Mouse (Mus musculus): ENCODE results near the gene Zfp746.

The Zfp746 gene

GRCm38 (mm10) chr6:48086471-48086878 is at the start of gene Zfp746:
TSS of gene Zfp746 (minus strand) at chr6:48086593.
- peak; percentile 92 for DNase-seq

DNA sequence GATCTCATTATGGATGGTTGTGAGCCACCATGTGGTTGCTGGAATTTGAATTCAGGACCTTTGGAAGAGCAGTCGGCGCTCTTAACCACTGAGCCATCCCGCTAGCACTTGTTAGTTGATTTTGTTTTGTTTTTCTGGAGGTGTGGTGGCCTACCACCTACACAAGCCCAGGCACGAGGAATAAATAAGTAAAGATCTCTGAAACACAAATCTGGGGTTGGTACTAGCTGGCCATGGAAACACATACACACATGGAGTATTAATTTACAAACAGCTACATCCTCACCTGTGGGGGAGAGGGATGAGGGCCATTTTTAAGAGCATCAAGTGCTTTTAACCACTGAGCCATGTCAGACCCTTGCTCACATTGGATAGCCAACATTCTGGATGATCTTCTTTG is 34.7 kb upstream of the Zfp746 start:
- DNase-seq = peak; percentile 6

DNA sequence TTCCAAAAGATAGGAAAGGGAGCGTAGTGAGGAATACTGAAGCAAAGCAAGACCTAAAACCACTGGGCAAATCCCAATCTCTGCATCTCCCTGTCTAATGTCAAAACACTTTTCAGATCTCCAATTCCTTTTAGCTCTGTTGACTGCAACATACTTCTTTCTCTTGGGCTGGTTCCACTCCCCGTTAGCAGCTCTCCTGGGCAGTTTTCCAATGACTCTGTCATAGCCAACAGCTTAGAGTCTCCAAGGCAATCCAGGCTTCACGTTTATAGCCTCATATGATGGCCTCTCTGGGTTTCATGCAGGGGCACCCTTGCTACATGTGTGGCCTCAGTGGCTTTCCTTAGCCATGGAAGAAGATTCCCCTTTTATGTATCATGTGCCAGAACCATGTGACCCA is 29.6 kb upstream of the Zfp746 start:
- no peak for DNase-seq

GRCm38 (mm10) chr6:48086957-48087715 is 743 bp upstream of the Zfp746 start:
- DNase-seq = peak; percentile 28

GRCm38 (mm10) chr6:48085521-48086404 is 630 bp downstream of the Zfp746 start:
- DNase-seq = peak; percentile 67

- no peak for DNase-seq
Measured at GRCm38 (mm10) chr6:48083733-48084191, 2.6 kb downstream of the Zfp746 start.

GRCm38 (mm10) chr6:48081952-48082351 is 4.4 kb downstream of the Zfp746 start:
- no peak for DNase-seq

DNA sequence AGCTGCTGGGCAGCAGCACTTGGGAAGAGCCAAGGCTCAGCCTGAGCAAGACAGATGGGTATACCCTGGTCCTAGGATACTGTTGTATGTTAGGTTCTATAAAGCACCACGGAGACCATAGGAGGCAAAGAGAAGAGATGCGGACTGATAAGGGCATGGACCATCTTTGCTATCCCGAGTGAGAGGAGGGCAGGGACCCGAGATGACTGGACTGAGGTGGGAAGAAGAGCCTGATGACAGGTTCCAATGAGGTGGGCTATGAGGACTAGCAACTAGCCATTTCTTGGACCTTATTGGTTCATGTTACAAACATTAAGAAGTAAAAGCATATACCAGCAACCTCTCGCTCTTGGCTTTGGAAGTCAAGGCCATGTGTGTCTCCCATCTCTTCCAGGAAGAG is 5.4 kb downstream of the Zfp746 start:
- DNase-seq = no peak

- DNase-seq = no peak
Measured at GRCm38 (mm10) chr6:48073316-48073715, 13.1 kb downstream of the Zfp746 start.

DNA sequence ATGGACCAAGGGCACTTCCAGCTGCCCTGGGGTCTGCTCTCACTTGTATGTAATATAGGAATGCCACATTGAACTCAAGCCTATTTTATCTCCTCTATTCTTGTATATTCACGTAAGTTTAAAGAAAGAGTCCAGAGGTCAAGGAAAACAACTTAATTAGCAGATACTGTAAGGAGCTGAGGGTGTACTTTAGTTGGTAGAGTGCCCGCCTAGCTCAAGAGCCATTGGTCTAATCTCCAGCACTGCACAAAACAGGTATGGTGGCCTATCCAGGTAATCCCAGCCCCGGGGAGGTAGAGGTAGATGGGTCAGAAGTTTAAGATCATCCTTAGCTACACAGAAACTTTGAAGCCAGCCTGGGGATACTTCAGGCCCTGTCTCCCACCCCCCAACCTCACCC is 18.9 kb downstream of the Zfp746 start:
- DNase-seq = no peak

GRCm38 (mm10) chr6:48065587-48066075 is 20.8 kb downstream of the Zfp746 start:
- no peak for DNase-seq

DNA sequence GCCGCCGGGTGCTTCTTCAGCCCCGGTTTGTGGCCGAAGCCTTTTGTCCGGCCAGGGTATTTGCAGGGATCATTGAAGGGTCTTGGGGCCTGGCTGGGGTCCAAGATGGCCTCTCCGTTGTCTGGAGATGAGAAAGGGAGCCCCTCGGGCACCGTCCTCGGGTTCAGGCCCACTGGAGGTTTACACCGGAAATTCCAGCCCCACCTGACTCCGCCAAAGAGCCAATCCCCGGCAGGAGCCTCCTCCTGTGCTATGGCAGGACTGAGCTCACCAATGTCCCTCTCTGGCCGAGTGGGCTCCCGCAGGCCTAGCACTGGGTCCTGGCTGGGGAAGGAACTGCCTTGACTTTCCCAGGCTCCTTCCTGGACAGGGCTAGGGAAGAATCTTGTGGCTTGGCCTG is 21.9 kb downstream of the Zfp746 start:
- DNase-seq = no peak

DNA sequence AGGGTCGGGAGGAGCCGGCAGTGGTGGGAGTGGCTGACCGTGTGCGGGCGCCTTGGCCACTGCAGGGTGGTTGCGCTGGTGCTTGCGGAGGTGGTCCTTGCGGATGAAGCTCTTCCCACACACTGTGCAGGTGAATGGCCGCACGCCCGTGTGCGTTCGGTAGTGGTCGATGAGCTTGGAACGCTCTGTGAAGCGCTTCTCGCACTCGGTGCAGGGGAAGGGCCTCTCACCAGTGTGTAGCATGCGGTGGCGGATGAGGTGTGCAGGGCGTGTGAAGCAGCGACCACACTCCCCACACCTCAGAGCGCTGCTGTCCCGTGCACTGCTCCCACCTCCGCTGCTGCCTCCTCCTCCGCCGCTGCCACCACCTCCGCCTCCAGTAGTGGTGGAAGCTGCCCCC is 22.5 kb downstream of the Zfp746 start:
- DNase-seq = no peak

DNA sequence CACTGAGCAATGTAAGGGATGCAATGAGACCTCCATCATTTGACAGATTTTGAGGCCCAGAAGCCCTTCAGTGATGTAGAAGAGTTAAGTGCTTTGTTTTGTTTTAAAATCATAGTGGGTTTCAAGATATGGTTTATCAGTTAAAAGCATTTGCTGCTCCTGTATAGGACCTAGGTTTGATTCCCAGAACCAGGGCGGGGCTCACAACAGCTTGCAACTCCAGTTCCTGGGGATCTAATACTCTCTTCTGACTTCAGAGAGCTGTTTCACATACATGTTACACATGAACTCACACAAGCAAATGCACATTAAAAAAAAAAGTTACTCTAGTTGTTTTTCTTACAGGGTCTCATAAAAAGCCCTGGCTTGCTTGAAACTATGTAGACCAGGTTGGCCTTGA is 25.5 kb downstream of the Zfp746 start:
- no peak for DNase-seq

DNA sequence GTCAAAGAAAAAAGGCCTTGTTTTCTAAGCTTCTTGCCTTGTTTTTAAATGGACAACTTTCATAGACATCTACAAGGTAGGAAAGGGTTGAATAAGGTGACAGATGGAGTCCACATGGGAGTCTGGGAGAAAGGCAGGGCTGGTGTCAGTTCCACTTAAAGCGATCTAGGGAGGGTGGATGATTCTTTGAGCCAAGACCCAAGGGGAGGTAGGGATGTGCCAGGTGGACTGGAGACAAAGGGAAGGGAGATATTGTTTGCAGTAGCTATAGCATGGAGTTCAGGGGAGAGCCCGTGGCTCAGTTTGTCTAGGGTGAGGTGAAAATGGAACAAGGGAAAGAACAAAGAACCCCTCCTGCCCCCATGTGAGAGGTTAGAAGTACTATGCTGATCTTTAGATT is 26.0 kb downstream of the Zfp746 start:
- no peak for DNase-seq

DNA sequence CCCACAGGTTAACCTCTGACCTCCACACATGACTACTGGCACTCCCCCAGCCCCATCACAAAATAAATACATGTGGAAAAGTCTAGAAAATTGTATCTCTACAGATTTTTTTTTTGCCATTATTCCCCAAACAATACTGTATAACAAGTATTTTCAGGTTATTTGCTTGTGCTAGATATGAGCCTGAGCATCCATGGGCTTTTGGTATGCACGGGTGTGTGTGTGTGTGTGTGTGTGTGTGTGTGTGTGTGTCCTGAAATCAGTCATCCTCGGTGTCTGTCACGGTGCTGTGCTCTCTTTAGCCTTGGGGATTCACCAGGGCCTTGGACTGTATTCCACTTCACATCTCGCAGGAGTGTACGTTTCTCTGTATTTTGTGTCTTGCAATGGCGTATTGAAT is 34.3 kb downstream of the Zfp746 start:
- no peak for DNase-seq

DNA sequence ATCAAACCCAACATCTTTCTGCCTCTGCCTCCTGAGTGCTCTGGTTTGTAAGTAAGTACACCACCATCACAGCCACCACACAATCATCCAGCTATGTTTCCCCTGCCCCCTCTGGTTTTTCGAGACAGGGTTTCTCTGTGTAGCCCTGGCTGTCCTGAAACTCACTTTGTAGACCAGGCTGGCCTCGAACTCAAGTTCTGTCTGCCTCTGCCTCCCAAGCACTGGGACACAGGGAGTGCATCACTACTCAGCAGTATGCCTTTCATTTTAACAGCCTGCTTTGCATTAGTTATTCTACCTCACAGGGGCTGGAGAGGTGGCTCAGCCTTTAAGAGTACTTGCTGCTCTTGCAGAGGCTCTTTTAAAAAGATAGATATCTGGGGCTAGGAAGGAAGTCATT is 34.7 kb downstream of the Zfp746 start:
- DNase-seq = no peak

DNA sequence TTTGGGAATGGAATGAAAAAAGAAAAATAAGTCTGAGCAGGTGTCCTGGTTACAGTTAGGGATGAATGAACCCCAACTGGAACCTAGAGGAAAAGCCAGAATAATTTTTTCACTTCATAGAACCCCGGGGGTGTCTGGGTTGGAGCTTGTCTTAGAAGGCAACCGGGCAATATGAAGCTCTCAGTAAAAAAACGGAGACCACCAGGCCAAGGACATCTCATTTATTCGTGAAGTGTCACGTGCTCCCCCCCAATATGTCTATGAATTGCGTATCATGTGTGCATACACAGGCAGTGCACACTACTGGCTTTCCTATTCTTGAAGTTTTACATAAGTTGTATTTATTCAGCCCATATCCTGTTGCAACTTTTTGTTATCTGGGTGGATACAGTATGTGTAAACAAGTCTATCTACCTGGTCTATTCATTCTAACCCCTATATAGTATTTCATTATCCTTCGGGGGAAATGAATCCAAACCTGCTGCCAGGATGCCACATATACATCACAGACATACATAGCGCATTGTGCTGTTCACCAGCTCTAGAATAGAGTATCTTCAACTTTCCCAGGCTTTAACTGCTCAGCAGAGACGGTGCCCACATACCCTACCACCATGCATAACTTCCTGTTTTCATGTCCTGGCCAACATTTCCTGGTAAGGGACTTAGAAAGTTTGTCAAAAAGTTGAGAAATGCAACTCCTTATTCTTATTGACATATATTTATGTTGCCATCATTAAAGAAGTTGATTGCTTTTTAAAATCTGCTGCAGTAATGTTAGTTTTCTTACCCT is 36.9 kb downstream of the Zfp746 start:
- peak; percentile 7 for DNase-seq

DNA sequence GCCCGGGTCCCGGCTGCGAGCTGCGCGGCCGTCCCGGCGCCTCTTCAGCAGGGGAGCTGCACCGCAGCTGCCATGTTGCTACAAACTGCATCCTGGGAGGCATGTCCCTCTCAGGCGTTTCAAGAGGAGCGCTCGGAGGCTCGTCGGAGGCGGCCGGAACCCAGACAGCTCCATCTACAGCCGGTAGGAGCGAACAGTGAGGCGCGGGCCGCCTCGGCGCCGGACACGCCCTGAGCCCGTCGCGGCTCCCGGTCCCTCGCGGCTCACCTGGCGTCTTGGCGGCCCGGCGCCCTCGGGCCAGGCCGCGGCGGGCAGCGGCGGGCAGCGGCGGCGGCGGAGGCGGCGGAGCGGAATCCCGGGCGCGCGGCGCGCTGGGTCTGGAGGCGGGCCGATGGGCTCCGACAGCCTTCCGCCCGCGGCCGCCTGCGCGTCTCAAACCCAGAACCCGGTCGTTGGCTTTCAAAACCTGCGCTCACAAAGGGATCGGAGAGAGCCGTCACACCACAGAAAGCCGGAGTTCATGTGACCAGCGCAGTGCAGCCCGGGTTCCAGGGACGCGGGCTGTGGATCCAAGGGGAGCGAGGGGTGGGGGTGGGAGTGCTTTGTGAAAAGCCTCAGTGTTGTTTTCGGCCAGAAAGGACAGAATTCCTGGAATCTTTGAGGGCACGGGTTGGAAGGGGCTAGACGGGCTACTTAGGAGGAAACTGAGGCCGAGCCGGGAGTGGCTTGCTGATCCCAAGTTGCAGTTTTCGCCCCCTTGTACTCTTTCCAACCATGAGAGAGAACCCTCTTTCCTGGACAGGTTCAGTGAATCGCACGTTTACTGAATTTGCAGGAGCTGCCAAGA is 37.7 kb downstream of the Zfp746 start, which contains the start of gene Zfp777:
Gene Zfp777, minus strand, starts transcription at position 486 of the 847 bp plus-strand sequence.
- DNase-seq = peak; percentile 95

DNA sequence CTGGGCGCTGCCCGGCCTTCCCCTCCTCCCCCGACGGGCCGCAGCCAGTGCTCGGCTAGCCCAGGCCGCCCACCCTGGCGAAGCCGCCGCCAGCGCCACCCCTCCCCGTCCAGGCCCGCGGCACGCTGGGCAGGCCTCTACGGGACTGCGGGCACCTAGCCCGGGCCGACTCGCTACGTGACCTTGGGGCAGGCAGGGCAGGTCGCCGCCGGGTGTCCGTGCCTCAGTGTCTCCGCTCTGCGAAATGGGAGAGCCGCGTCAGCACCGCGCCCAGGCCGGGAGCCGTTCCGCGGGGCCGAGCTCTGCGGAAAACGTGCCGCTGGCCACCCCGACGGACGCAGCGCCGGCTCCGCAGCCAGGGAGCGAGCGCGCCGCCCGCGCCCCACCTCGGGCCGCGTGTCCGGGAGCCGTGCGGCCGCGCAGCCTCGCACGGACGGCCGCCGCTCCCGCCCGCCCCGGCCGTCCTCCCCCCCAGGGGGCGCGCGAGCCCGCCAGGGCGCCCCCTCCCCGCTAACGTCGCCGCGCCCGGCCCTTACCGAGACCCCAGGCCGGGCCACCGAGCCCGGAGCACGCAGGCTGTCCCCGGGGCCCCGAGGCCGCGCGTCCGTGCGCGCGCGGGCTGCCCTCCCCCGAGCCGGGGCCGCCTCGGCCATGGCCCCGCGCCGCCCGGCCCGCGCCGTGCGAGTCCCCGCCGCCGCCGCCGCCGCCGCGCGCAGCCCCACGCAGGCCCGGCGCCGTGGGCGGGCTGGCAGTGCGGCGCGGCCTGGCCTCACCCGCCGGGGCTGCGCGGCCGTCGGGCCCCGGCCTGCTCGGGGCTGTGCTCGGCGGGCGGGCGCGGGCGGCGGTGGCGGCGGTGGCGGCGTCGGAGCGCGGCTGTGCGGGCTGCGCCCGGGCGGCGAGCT is 38.7 kb downstream of the Zfp746 start:
- peak; percentile 62 for DNase-seq

GRCm38 (mm10) chr6:48047114-48047449 is 39.3 kb downstream of the Zfp746 start:
- no peak for DNase-seq
